17 mouse cellular contexts compared by ENCODE assay signal in genomic region chr6:8455599-8455998, GRCm38 (mm10). TPM values are rescaled to one million over a fixed set of nuclear protein-coding genes. Genes with fewer than 3 reads are reported as not detected.
DNase-seq lines count a peak whose midpoint lies in the region.
"Had no signal": no experiment of that assay in that cellular context is flagged by ENCODE, and none has a peak within 500 bp of the region (broad histone marks: within the 10 kb centered on the region; RNA-seq: fewer than 3 reads in every experiment).

No protein-coding gene starts in this region.

- DNase-seq in cerebellum, adult 11 months = peak; percentile 9
- DNase-seq in cerebellum, postnatal 36 days = no peak
- DNase-seq in cerebellum, adult 9-10 months = peak; percentile 56
- no peak for DNase-seq in cerebellum, postnatal 4 days (ENCODE audit: low spot score in 2 of 2)
- DNase-seq in left cerebral cortex, postnatal 4 days = peak; percentile 17
- no peak for DNase-seq in left cerebral cortex, postnatal 25 days (ENCODE audit: low spot score in 2 of 2)
- DNase-seq in cerebellum, postnatal 10 days = peak; percentile 69 to 75
- DNase-seq in frontal cortex, postnatal 10 days (ENCODE audit: low spot score in 2 of 2) = no peak
- DNase-seq: adrenal gland, adult 8-10 months; adrenal gland, postnatal 25 days; embryo, embryonic 11 days; gastrocnemius, postnatal 10 days; gastrocnemius, postnatal 36 days; heart, adult 2 months; heart, postnatal 14 days; heart, postnatal 4 days; kidney, adult 2 months had no signal

- intact Hi-C loops in left cerebral cortex, postnatal 4 days (cut with DNase I) = no loop called here
- intact Hi-C loops in left cerebral cortex, postnatal 25 days (cut with DNase I) = no loop called here

RNA-seq across cellular contexts. Expression of gene Glcci1, which starts 53.8 kb away (rescaled TPM):
- total RNA-seq in left cerebral cortex, postnatal 4 days (2021) = 10 to 100 TPM; 56.5 to 57.4 TPM
- total RNA-seq in left cerebral cortex, postnatal 25 days (2021) = 100 to 1,000 TPM; 122 to 123 TPM

Comparison
In these comparisons a context has a peak if more than half of its experiments do, and no peak if none do; other contexts are left out.
1. DNase-seq: peak in cerebellum, adult 11 months (single experiment), cerebellum, adult 9-10 months (single experiment), left cerebral cortex, postnatal 4 days (single experiment) and cerebellum, postnatal 10 days (2 of 2); none in cerebellum, postnatal 36 days (0 of 2), cerebellum, postnatal 4 days (0 of 2), left cerebral cortex, postnatal 25 days (0 of 2) and frontal cortex, postnatal 10 days (0 of 2).